Mouse (Mus musculus) c-Kit-positive CD71-negative TER-119-negative erythroid progenitor cells, embryonic 14.5 days (primary cell): ENCODE measurements around the gene C2cd4a.

Experiments used
- DNase-seq: peaks from one replicate; pipeline ENCODE4 v3.0.0-alpha.2; 2013; ENCODE audit warnings: low read depth

C2cd4a gene

GRCm38 (mm10) chr9:67832046-67832605, at the start of gene C2cd4a:
Gene C2cd4a, minus strand, starts transcription at chr9:67832330.
- no peak for DNase-seq

- no peak for DNase-seq
These were observed 46.2 kb upstream of the C2cd4a start for GRCm38 (mm10) chr9:67878197-67878769.

- DNase-seq = no peak
These were observed 45.1 kb upstream of the C2cd4a start for GRCm38 (mm10) chr9:67877081-67877718.

- no peak for DNase-seq
These were observed 43.2 kb upstream of the C2cd4a start for GRCm38 (mm10) chr9:67875337-67875736.

- DNase-seq = no peak
These were observed 42.5 kb upstream of the C2cd4a start for GRCm38 (mm10) chr9:67874522-67875222.

GRCm38 (mm10) chr9:67869691-67870450, 37.7 kb upstream of the C2cd4a start:
- no peak for DNase-seq

GRCm38 (mm10) chr9:67867411-67867810, 35.3 kb upstream of the C2cd4a start:
- DNase-seq = no peak

- no peak for DNase-seq
These were observed 33.3 kb upstream of the C2cd4a start for GRCm38 (mm10) chr9:67865411-67865810.

GRCm38 (mm10) chr9:67864011-67864410, 31.9 kb upstream of the C2cd4a start:
- no peak for DNase-seq

GRCm38 (mm10) chr9:67863332-67863731, 31.2 kb upstream of the C2cd4a start:
- DNase-seq = no peak

- DNase-seq = no peak
These were observed 28.1 kb upstream of the C2cd4a start for GRCm38 (mm10) chr9:67860273-67860672.

- no peak for DNase-seq
These were observed 19.0 kb upstream of the C2cd4a start for GRCm38 (mm10) chr9:67851150-67851549.

GRCm38 (mm10) chr9:67849846-67850245, 17.7 kb upstream of the C2cd4a start:
- no peak for DNase-seq

- no peak for DNase-seq
These were observed 17.3 kb upstream of the C2cd4a start for GRCm38 (mm10) chr9:67849397-67849796.

- no peak for DNase-seq
These were observed 15.5 kb upstream of the C2cd4a start for GRCm38 (mm10) chr9:67847606-67848005.

- no peak for DNase-seq
These were observed 14.0 kb upstream of the C2cd4a start for GRCm38 (mm10) chr9:67846089-67846488.

GRCm38 (mm10) chr9:67845648-67846047, 13.5 kb upstream of the C2cd4a start:
- DNase-seq = no peak

- no peak for DNase-seq
These were observed 12.9 kb upstream of the C2cd4a start for GRCm38 (mm10) chr9:67845012-67845411.

- no peak for DNase-seq
These were observed 10.7 kb upstream of the C2cd4a start for GRCm38 (mm10) chr9:67842797-67843196.

GRCm38 (mm10) chr9:67839981-67840859, 8.1 kb upstream of the C2cd4a start, which contains the start of gene Vps13c:
Gene Vps13c, plus strand, starts transcription at chr9:67840396.
- DNase-seq = peak; percentile 47

GRCm38 (mm10) chr9:67837311-67837710, 5.2 kb upstream of the C2cd4a start:
- no peak for DNase-seq
